Mouse (Mus musculus) midbrain, embryonic 14.5 days (tissue): ENCODE results near the gene Tas2r109. TPM values are rescaled to one million over a fixed set of nuclear protein-coding genes. Genes with fewer than 3 reads are reported as not detected.
"Not testable (repeated sequence)": the region's sequence is repeated elsewhere in the genome, so short reads cannot be mapped to it uniquely, and the experiment has no call there.

Experiments used
- ATAC-seq: fragments of 200-750 bp; cut with Nextera tagmentation; 2 replicates; pipeline ENCODE4 v1.8.0; 2017; ENCODE audit warnings: moderate number of reproducible peaks, moderate library complexity; ENCODE audit not compliant: low FRiP score, low TSS enrichment
- DNase-seq: peaks from one replicate; pipeline ENCODE4 v3.0.0-alpha.2; 2015
- H3K27ac ChIP-seq: fragments of 300-500 bp; sonication (generic); replicated peaks from 2 replicates; pipeline ENCODE4 v1.5.1; 2014; ENCODE audit warnings: mild to moderate bottlenecking, low read depth, low read length, moderate library complexity
- H3K27me3 ChIP-seq: fragments of 300-500 bp; sonication (generic); 2 replicates; pipeline ENCODE4 v1.6.1; 2014; ENCODE audit warnings: low read length, control low read depth, mixed read lengths; ENCODE audit not compliant: control insufficient read depth, insufficient read depth
- H3K36me3 ChIP-seq: fragments of 300-500 bp; sonication (generic); 2 replicates; pipeline ENCODE4 v1.6.1; 2014; ENCODE audit warnings: low read length, control low read depth; ENCODE audit not compliant: control insufficient read depth, insufficient read depth
- H3K4me1 ChIP-seq: fragments of 300-500 bp; sonication (generic); 2 replicates; pipeline ENCODE4 v1.6.1; 2014; ENCODE audit warnings: mild to moderate bottlenecking, antibody characterized with exemption, low read length, control low read depth; ENCODE audit not compliant: control insufficient read depth, insufficient read depth
- H3K4me2 ChIP-seq: fragments of 300-500 bp; sonication (generic); 2 replicates; pipeline ENCODE4 v1.6.1; 2014; ENCODE audit warnings: mild to moderate bottlenecking, low read length, moderate library complexity
- H3K4me3 ChIP-seq: fragments of 300-500 bp; sonication (generic); replicated peaks from 2 replicates; pipeline ENCODE4 v1.5.1; 2014; ENCODE audit warnings: low read depth, low read length
- H3K9ac ChIP-seq: fragments of 300-500 bp; sonication (generic); replicated peaks from 2 replicates; pipeline ENCODE4 v1.6.1; 2014; ENCODE audit warnings: mild to moderate bottlenecking, low read length, moderate library complexity
- H3K9me3 ChIP-seq: fragments of 300-500 bp; sonication (generic); 2 replicates; pipeline ENCODE4 v1.6.1; 2016; ENCODE audit warnings: low read length, control low read depth, mixed read lengths; ENCODE audit not compliant: control insufficient read depth
- WGBS: fragments of 180-500 bp; shearing (Covaris S2); extraction: QIAGEN DNeasy Blood & Tissue Kit; methylation state at CpG from one replicate; pipeline ENCODE4 v1.1.7; 2014; 5-methylcytosine and 5-hydroxymethylcytosine counted together
- polyA plus RNA-seq: library from polyadenylated mRNA; unstranded; fragments of >200 nt; fragmentation: Nextera tagmentation; extraction: Ambion mirVana; gene quantifications from 2 replicates; pipeline ENCODE4 v1.2.1, GENCODE M21; 2014

Gene Tas2r109
- polyA plus RNA-seq, result not detected in 2 replicates

- no peaks in the 10 kb centered on the region for H3K27me3 ChIP-seq
- H3K4me2 ChIP-seq, result no peak within 1 kb of the TSS
- DNase-seq (no peak), ATAC-seq (no peak)
- H3K9ac ChIP-seq, result no peak within 1 kb of the TSS
- H3K9me3 ChIP-seq, result no peaks in the 10 kb centered on the region
- 74% methylated on average over 2 of the region's 2 CpGs for WGBS
- no peaks in the 10 kb centered on the region for H3K36me3 ChIP-seq
- no peak within 1 kb of the TSS for H3K27ac ChIP-seq
- H3K4me3 ChIP-seq, result no peak within 1 kb of the TSS
- no peaks in the 10 kb centered on the region for H3K4me1 ChIP-seq
Measured at GRCm38 (mm10) chr6:132980865-132981264, at the start of gene Tas2r109. TSS of gene Tas2r109 (minus strand) at chr6:132980965.

GRCm38 (mm10) chr6:132957819-132958218 is 22.9 kb downstream of the Tas2r109 start, which contains the start of gene Tas2r131:
TSS of gene Tas2r131 (minus strand) at chr6:132957919.
- no peaks in the 10 kb centered on the region for H3K27me3 ChIP-seq
- 68% methylated on average over 1 of the region's 1 CpGs for WGBS
- H3K4me2 ChIP-seq, result no peak within 1 kb of the TSS
- H3K36me3 ChIP-seq, result no peaks in the 10 kb centered on the region
- no peak within 1 kb of the TSS for H3K27ac ChIP-seq
- DNase-seq, result no peak
- no peaks in the 10 kb centered on the region for H3K4me1 ChIP-seq
- no peak for ATAC-seq
- no peaks in the 10 kb centered on the region for H3K9me3 ChIP-seq
- no peak within 1 kb of the TSS for H3K9ac ChIP-seq
- H3K4me3 ChIP-seq, result no peak within 1 kb of the TSS

GRCm38 (mm10) chr6:132950802-132951201 is 30.0 kb downstream of the Tas2r109 start, which contains the start of gene Tas2r129:
TSS of gene Tas2r129 (plus strand) at chr6:132951102.
- H3K4me3 ChIP-seq, result no peak within 1 kb of the TSS
- H3K9ac ChIP-seq, result no peak within 1 kb of the TSS
- no peak for DNase-seq
- no peak within 1 kb of the TSS for H3K27ac ChIP-seq
- 77% methylated on average over 2 of the region's 2 CpGs for WGBS
- no peak within 1 kb of the TSS for H3K4me2 ChIP-seq
- no peaks in the 10 kb centered on the region for H3K4me1 ChIP-seq
- no peak for ATAC-seq
- no peaks in the 10 kb centered on the region for H3K36me3 ChIP-seq
- no peaks in the 10 kb centered on the region for H3K27me3 ChIP-seq
- no peaks in the 10 kb centered on the region for H3K9me3 ChIP-seq

GRCm38 (mm10) chr6:132941376-132941775 is 39.4 kb downstream of the Tas2r109 start:
- not testable (repeated sequence) for DNase-seq, H3K4me2 ChIP-seq, H3K9me3 ChIP-seq, H3K36me3 ChIP-seq, ATAC-seq, H3K27me3 ChIP-seq, H3K27ac ChIP-seq, H3K9ac ChIP-seq, H3K4me1 ChIP-seq, H3K4me3 ChIP-seq

Other genes with a start within 250 kb of the Tas2r109 start
- not detected in 2 replicates for gene Tas2r115, start 242.9 kb downstream of the Tas2r109 start, polyA plus RNA-seq
- gene Tas2r124, start 226.2 kb downstream of the Tas2r109 start, polyA plus RNA-seq, result not detected in 2 replicates
- not detected in 2 replicates for gene Tas2r102, start 218.8 kb downstream of the Tas2r109 start, polyA plus RNA-seq
- not detected in 2 replicates for gene Tas2r136, start 202.8 kb downstream of the Tas2r109 start, polyA plus RNA-seq
- not detected in 2 replicates for gene Tas2r117, start 178.1 kb downstream of the Tas2r109 start, polyA plus RNA-seq
- not detected in 2 replicates for gene Tas2r123, start 133.8 kb downstream of the Tas2r109 start, polyA plus RNA-seq
- not detected in 2 replicates for gene Tas2r116, start 125.5 kb downstream of the Tas2r109 start, polyA plus RNA-seq
- not detected in 2 replicates for gene Tas2r110, start 113.0 kb downstream of the Tas2r109 start, polyA plus RNA-seq
- not detected in 2 replicates for gene Tas2r113, start 88.0 kb downstream of the Tas2r109 start, polyA plus RNA-seq
- gene Tas2r125, start 71.3 kb downstream of the Tas2r109 start, polyA plus RNA-seq, result not detected in 2 replicates
- not detected in 2 replicates for gene Tas2r129, start 29.9 kb downstream of the Tas2r109 start, polyA plus RNA-seq
- gene Tas2r131, start 23.0 kb downstream of the Tas2r109 start, polyA plus RNA-seq, result not detected in 2 replicates
- not detected in 2 replicates for gene Tas2r103, start 56.1 kb upstream of the Tas2r109 start, polyA plus RNA-seq
- not detected in 2 replicates for gene Tas2r140, start 74.9 kb upstream of the Tas2r109 start, polyA plus RNA-seq
- 111 and 117 TPM in 2 replicates for gene Smim10l1, start 123.9 kb upstream of the Tas2r109 start, polyA plus RNA-seq